Comparison of ENCODE assay signal across 28 mouse cellular contexts in genomic region chr3:58504676-58505075, GRCm38 (mm10).
"Had no signal": no experiment of that assay in that cellular context is flagged by ENCODE, and none has a peak within 500 bp of the region (broad histone marks: within the 10 kb centered on the region; RNA-seq: fewer than 3 reads in every experiment).

No protein-coding gene starts in this region.

- H3K9me3 ChIP-seq: limb, embryonic 10.5 days; limb, embryonic 12.5 days; limb, embryonic 13.5 days; limb, embryonic 15.5 days; liver, embryonic 12.5 days; liver, embryonic 13.5 days; liver, embryonic 15.5 days; lung, embryonic 15.5 days; megakaryocyte, embryonic 14.5 days; midbrain, embryonic 10.5 days; midbrain, embryonic 12.5 days; midbrain, embryonic 13.5 days; midbrain, embryonic 15.5 days; neural tube, embryonic 12.5 days had no signal

- H3K9ac ChIP-seq: limb, embryonic 12.5 days; limb, embryonic 13.5 days; limb, embryonic 15.5 days; liver, embryonic 12.5 days; liver, embryonic 13.5 days; liver, embryonic 14.5 days; liver, embryonic 15.5 days; liver, postnatal 0 days; lung, embryonic 14.5 days; lung, embryonic 15.5 days; midbrain, embryonic 12.5 days; midbrain, embryonic 13.5 days; midbrain, embryonic 15.5 days; neural tube, embryonic 12.5 days had no signal

- H3K36me3 ChIP-seq: limb, embryonic 10.5 days; limb, embryonic 12.5 days; limb, embryonic 13.5 days; limb, embryonic 15.5 days; liver, embryonic 12.5 days; liver, embryonic 13.5 days; liver, embryonic 15.5 days; lung, embryonic 15.5 days; midbrain, embryonic 10.5 days; midbrain, embryonic 12.5 days; midbrain, embryonic 13.5 days; midbrain, embryonic 15.5 days; neural tube, embryonic 12.5 days had no signal

- H3K27ac ChIP-seq: limb, embryonic 10.5 days; limb, embryonic 12.5 days; limb, embryonic 13.5 days; limb, embryonic 15.5 days; liver, embryonic 12.5 days; liver, embryonic 13.5 days; liver, embryonic 14.5 days; liver, embryonic 15.5 days; lung, embryonic 15.5 days; macrophage; midbrain, embryonic 10.5 days; midbrain, embryonic 12.5 days; midbrain, embryonic 13.5 days; midbrain, embryonic 15.5 days; neural tube, embryonic 12.5 days had no signal

- H3K4me3 ChIP-seq: limb, embryonic 10.5 days; limb, embryonic 12.5 days; limb, embryonic 13.5 days; limb, embryonic 15.5 days; liver, embryonic 12.5 days; liver, embryonic 13.5 days; liver, embryonic 15.5 days; lung, embryonic 15.5 days; megakaryocyte, embryonic 14.5 days; midbrain, embryonic 10.5 days; midbrain, embryonic 12.5 days; midbrain, embryonic 13.5 days; midbrain, embryonic 15.5 days; myocyte; neural tube, embryonic 12.5 days had no signal

- DNase-seq: left cerebral cortex, postnatal 4 days; liver; liver, embryonic 13.5 days; liver, postnatal 0 days; lung, adult 18-20 months; lung, adult 2 months; lung, embryonic 14.5 days; lung, postnatal 10 days; lung, postnatal 14 days; lung, postnatal 36 days; lung, postnatal 4 days; midbrain, embryonic 14.5 days had no signal

- H3K4me1 ChIP-seq: limb, embryonic 10.5 days; limb, embryonic 12.5 days; limb, embryonic 13.5 days; limb, embryonic 15.5 days; liver, embryonic 15.5 days; lung, embryonic 15.5 days; midbrain, embryonic 10.5 days; midbrain, embryonic 12.5 days; midbrain, embryonic 13.5 days; midbrain, embryonic 15.5 days; neural tube, embryonic 12.5 days had no signal
